Mouse (Mus musculus) cerebellum, postnatal 14 days (tissue): ENCODE measurements around the gene Gatad2a.

Experiments
- DNase-seq, 2 experiments: peaks; one replicate each; pipeline ENCODE4 v3.0.0; 2021; ENCODE audit warnings: mixed read lengths in 2 of 2

The Gatad2a gene

GRCm38 (mm10) chr8:69895772-69896451, 100.3 kb downstream of the Gatad2a start:
- DNase-seq: no peak

- DNase-seq: no peak
Measured at GRCm38 (mm10) chr8:69894836-69895332, 101.3 kb downstream of the Gatad2a start.

- DNase-seq: peak; percentile 62 to 88
Measured at GRCm38 (mm10) chr8:69893863-69894262, 102.3 kb downstream of the Gatad2a start.

GRCm38 (mm10) chr8:69890813-69891241, 105.4 kb downstream of the Gatad2a start:
- peak; percentile 75 to 81 for DNase-seq

GRCm38 (mm10) chr8:69888902-69889301, 107.3 kb downstream of the Gatad2a start:
- no peak for DNase-seq

GRCm38 (mm10) chr8:69888244-69888866, 107.8 kb downstream of the Gatad2a start:
- DNase-seq: no peak

- DNase-seq: no peak
Measured at GRCm38 (mm10) chr8:69887289-69888243, 108.6 kb downstream of the Gatad2a start, which contains the start of gene Cilp2. Gene Cilp2 (minus strand): TSS chr8:69887687.

- no peak for DNase-seq
Measured at GRCm38 (mm10) chr8:69884141-69884540, 112.0 kb downstream of the Gatad2a start.

- no peak for DNase-seq
Measured at GRCm38 (mm10) chr8:69882833-69883600, 113.2 kb downstream of the Gatad2a start.

GRCm38 (mm10) chr8:69882021-69882756, 114.0 kb downstream of the Gatad2a start:
- peak; percentile 80 to 85 for DNase-seq

- no peak for DNase-seq
Measured at GRCm38 (mm10) chr8:69881261-69881865, 114.8 kb downstream of the Gatad2a start.

GRCm38 (mm10) chr8:69880841-69881240, 115.3 kb downstream of the Gatad2a start:
- DNase-seq: peak in 1 of 2 experiments; percentile 10

- DNase-seq: no peak
Measured at GRCm38 (mm10) chr8:69879678-69880077, 116.5 kb downstream of the Gatad2a start.

GRCm38 (mm10) chr8:69877992-69878391, 118.2 kb downstream of the Gatad2a start:
- DNase-seq: no peak

GRCm38 (mm10) chr8:69877396-69877795, 118.8 kb downstream of the Gatad2a start:
- DNase-seq: no peak

GRCm38 (mm10) chr8:69876967-69877366, 119.2 kb downstream of the Gatad2a start:
- no peak for DNase-seq

GRCm38 (mm10) chr8:69876097-69876496, 120.1 kb downstream of the Gatad2a start:
- DNase-seq: no peak

- DNase-seq: no peak
Measured at GRCm38 (mm10) chr8:69874654-69875053, 121.5 kb downstream of the Gatad2a start.

GRCm38 (mm10) chr8:69874155-69874554, 122.0 kb downstream of the Gatad2a start:
- DNase-seq: peak; percentile 79 to 87

- peak in 1 of 2 experiments; percentile 56 for DNase-seq
Measured at GRCm38 (mm10) chr8:69870907-69871306, 125.3 kb downstream of the Gatad2a start.
